Mouse (Mus musculus) G1E (cell line): ENCODE results near the gene Cdc27. TPM values are rescaled to one million over a fixed set of nuclear protein-coding genes. Genes with fewer than 3 reads are reported as not detected.

ENCODE experiments used
- ATAC-seq: 2 replicates; pipeline ENCODE4 v1.8.0; 2016; ENCODE audit warnings: mild to moderate bottlenecking; ENCODE audit not compliant: insufficient number of reproducible peaks, poor library complexity, low FRiP score, severe bottlenecking; ENCODE audit errors: extremely low read depth
- DNase-seq: peaks from one replicate; pipeline ENCODE4 v3.0.0; 2012; ENCODE audit warnings: low spot score
- H3K27me3 ChIP-seq: 2 replicates; pipeline ENCODE4 v1.6.1; 2012; ENCODE audit warnings: mild to moderate bottlenecking, low read length, inconsistent platforms; ENCODE audit not compliant: insufficient read depth
- H3K36me3 ChIP-seq: replicated peaks from 2 replicates; pipeline ENCODE3; 2012; ENCODE audit warnings: mild to moderate bottlenecking, inconsistent platforms
- H3K4me1 ChIP-seq: 2 replicates; pipeline ENCODE4 v1.6.1; 2012; ENCODE audit warnings: low read depth, low read length, inconsistent platforms, mixed read lengths; ENCODE audit not compliant: insufficient read depth
- H3K4me3 ChIP-seq: 2 replicates; pipeline ENCODE4 v1.5.1; 2012; ENCODE audit warnings: low read depth, mild to moderate bottlenecking, inconsistent platforms, low read length, moderate library complexity, mixed read lengths
- H3K9me3 ChIP-seq: replicated peaks from 2 replicates; pipeline ENCODE4 v1.6.1; 2012; ENCODE audit warnings: inconsistent platforms
- CTCF ChIP-seq: IDR thresholded peaks from 2 replicates; pipeline ENCODE4 v1.5.1; 2012; ENCODE audit warnings: low read depth, low read length, inconsistent platforms, mixed read lengths
- GATA1 ChIP-seq: IDR thresholded peaks from 2 replicates; pipeline ENCODE4 v1.6.1; 2012; ENCODE audit warnings: borderline replicate concordance, low read length, inconsistent platforms, mixed read lengths
- GATA2 ChIP-seq: IDR thresholded peaks from 2 replicates; pipeline ENCODE4 v1.6.1; 2012; ENCODE audit warnings: low read depth, low read length, inconsistent platforms, borderline replicate concordance
- POLR2AphosphoS5 ChIP-seq: IDR thresholded peaks from 2 replicates; pipeline ENCODE4 v1.6.1; 2012; ENCODE audit warnings: low read depth, low read length, inconsistent platforms; ENCODE audit not compliant: insufficient replicate concordance
- TAL1 ChIP-seq: conservative IDR thresholded peaks from 2 replicates; pipeline ENCODE4 v1.6.1; 2012; ENCODE audit warnings: low read depth, low read length, inconsistent platforms, mixed read lengths
- polyA plus RNA-seq: library from polyadenylated mRNA; stranded (reverse); fragments of >175 nt; gene quantifications from 2 replicates; pipeline ENCODE4 v1.2.3, GENCODE M21; 2012
- total RNA-seq, 2 experiments: library from RNA; stranded (forward) in 1 of 2; stranded (reverse) in 1 of 2; fragments of 200-1000 nt in 1 of 2; fragments of >200 nt in 1 of 2; fragmentation: Nextera tagmentation in 1 of 2; gene quantifications; 2 replicates each; pipeline ENCODE4 v1.2.3; 2014 to 2017

Cdc27 gene
- total RNA-seq (2014; fragmentation: Nextera tagmentation): 158 and 163 TPM in 2 replicates
- 53.6 and 61.8 TPM in 2 replicates for total RNA-seq (2017)
- polyA plus RNA-seq: 5.3 and 5.4 TPM in 2 replicates

DNA sequence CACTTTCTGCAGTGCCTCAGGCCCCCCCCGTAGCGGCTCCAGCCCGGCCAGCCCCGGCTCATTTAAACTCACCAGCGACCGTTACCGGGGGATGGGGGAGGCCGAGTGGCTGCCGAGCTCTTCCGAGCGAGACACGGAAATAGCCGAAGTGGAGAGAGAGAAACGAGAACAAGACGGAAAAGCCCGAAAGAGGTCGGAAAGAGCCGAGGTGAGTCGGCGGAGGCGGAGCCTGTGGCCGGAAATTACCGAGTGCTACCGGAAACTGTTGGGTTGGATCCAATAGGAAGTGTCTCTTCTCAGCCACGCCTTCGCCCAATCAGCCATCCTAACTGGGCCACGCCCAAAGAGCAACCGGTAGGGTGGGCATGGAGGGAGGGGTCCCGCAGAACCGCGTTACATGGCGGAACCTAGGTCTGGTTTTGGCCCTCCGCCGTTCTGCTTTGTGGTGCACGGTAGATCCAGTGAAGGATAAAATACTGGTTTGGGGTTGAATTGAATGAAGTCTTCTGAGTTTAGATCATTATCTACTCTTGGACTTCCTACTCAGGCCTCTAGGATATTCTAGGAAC lies at the start of gene Cdc27, which contains the start of gene Myl4:
Cdc27 (minus strand) TSS at position 215 of the 569 bp plus-strand sequence.
Myl4 (plus strand) TSS at position 258 of the 569 bp plus-strand sequence.
- Histone ChIP-seq H3K4me1 (peaks cover 26% of the 10 kb centered on the region), H3K4me3 (peak within 1 kb of the TSS; percentile 94), H3K27me3 (peaks cover 4% of the 10 kb centered on the region), H3K36me3 (peaks cover 18% of the 10 kb centered on the region), H3K9me3 (no peaks in the 10 kb centered on the region)
- TF ChIP-seq GATA2: no peak
- TF ChIP-seq TAL1: no peak
- TF ChIP-seq POLR2AphosphoS5: no peak
- no peak for TF ChIP-seq CTCF
- no peak for TF ChIP-seq GATA1
- DNase-seq (peak; percentile 85), ATAC-seq (peak; percentile 93)

DNA sequence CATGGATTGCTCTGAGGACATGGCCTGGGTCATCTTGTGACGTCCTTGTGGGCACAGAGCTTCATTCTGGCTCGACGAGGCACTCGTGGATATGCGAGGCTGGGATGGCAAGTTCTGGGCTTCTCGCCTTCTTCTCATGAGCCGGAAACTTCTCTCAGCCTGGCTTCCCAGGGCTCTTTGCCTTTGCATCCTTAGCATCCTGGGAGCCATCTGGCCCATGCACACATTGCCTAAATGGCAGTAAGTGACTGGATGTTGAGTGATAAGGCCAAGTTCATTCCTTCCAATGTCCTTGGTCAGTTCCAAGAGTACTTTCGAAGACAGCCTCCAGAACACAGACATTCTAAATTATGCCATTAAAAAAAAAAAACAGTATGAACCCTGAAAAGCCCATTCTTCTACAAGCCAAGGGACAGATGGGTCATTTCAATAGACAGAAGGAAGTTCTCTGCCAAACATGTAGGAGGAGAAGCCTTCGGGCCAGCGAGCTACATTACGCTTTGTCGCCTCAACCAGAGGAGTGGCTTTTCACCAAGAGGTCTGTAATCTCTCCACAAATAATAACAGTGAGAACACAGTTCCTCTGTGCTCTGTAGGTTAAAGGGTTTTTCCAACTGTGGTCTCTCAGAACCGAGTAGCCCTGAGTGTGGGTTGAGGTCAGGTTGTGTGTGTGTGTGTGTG lies 49.0 kb upstream of the Cdc27 start:
- DNase-seq: no peak

GRCm38 (mm10) chr11:104596365-104596764 lies 45.9 kb upstream of the Cdc27 start:
- Histone ChIP-seq H3K4me1 (peaks cover 22% of the 10 kb centered on the region), H3K9me3 (no peaks in the 10 kb centered on the region), H3K4me3 (no peak overlapping the region), H3K36me3 (no peaks in the 10 kb centered on the region), H3K27me3 (peaks cover 58% of the 10 kb centered on the region)
- ATAC-seq: no peak
- DNase-seq: no peak
- TF ChIP-seq GATA2 (no peak), TAL1 (no peak), GATA1 (no peak), POLR2AphosphoS5 (no peak), CTCF (no peak)

More for the DNA sequence above, 49.0 kb upstream of the Cdc27 start:
- H3K9me3 ChIP-seq: no peaks in the 10 kb centered on the region
- H3K4me1 ChIP-seq: peaks cover 16% of the 10 kb centered on the region
- TF ChIP-seq POLR2AphosphoS5 (no peak), TAL1 (no peak), CTCF (no peak), GATA1 (no peak), GATA2 (no peak)
- ATAC-seq: no peak
- no peaks in the 10 kb centered on the region for H3K36me3 ChIP-seq
- H3K4me3 ChIP-seq: no peak overlapping the region
- H3K27me3 ChIP-seq: peaks cover 58% of the 10 kb centered on the region

DNA sequence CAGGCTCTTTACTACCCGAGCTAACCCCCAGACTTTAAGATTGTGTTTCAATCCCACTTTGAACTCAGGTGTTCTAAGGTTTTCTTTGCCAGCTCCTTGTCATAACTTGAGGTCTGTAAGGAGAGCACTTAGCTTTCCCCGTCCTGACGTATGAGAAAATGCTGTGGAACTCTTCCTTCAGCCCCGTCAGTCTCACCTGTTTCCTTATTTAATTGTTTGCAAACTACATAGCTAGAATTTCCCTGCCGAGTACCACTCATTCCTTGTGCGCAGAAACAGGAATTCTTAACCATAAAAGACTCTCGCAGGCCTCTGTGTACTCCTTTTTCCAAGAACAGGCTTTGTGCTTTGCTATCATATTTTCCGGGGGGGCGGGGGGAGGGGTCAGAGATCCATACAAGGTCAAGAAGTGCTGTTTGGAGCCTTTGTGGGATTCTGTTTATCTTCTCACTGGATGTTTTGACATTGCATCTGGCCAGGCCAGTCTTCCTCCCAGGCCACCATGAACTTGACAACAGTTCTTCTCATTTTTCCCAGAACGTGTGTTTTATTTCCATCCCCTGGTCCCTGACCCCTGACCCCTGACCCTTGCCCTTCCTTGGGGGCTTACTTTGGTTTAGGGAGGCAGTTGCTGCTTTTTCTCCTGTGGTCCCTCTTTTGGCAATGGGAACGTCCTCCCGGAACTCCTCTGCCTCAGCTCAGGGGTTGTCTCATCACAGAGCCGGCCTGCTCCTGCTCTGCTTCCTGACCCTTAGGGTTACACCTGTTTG lies 41.8 kb upstream of the Cdc27 start:
- H3K36me3 ChIP-seq: no peaks in the 10 kb centered on the region
- peaks cover 41% of the 10 kb centered on the region for H3K27me3 ChIP-seq
- ATAC-seq (no peak), DNase-seq (no peak)
- H3K9me3 ChIP-seq: no peaks in the 10 kb centered on the region
- H3K4me3 ChIP-seq: no peak overlapping the region
- TF ChIP-seq POLR2AphosphoS5: no peak
- TF ChIP-seq GATA2: no peak
- TF ChIP-seq CTCF: no peak
- no peak for TF ChIP-seq GATA1
- TF ChIP-seq TAL1: no peak
- peaks cover 36% of the 10 kb centered on the region for H3K4me1 ChIP-seq

DNA sequence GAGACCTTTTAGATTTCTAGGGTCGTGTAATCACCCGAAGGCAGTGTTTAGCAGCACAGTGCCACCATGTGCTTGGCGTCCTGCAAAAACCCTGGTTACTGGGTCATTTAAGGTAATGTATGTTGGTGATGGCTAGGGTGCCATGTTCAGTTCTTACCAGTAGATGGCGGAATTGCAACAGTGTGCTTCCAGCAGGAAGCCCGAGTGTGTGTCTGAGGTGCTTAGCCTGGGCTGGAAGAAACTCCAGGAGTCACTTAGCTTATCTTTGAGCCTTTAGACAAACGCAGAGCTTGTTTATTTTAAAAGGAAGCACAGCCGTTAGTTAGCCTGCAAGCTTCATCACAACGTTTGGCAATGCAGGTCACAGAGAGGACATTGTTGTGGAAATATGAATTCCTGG lies 39.7 kb upstream of the Cdc27 start:
- TF ChIP-seq POLR2AphosphoS5: no peak
- TF ChIP-seq CTCF: peak; percentile 98
- DNase-seq: peak; percentile 58
- Histone ChIP-seq H3K9me3 (no peaks in the 10 kb centered on the region), H3K27me3 (peaks cover 38% of the 10 kb centered on the region), H3K4me1 (peaks cover 26% of the 10 kb centered on the region), H3K36me3 (no peaks in the 10 kb centered on the region), H3K4me3 (no peak overlapping the region)
- ATAC-seq: peak; percentile 62

DNA sequence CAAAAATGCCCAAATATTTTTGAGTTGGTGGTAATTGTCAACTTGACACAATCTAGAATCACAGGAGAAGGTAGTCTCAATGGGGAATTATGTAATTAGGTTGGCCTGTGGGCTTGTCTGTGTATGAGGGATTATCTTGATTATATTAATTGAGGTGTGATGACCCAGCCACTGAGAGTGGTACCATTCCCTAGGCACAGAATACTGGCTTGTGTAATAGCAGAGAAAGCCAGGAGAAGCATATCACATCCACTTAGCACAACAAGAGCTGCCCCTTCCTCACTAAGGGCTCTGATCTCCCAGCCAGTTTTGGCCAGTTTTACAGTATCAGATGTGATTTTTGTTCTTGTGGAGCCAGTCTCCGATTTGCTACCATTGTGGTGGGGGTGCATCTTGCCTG lies 39.1 kb upstream of the Cdc27 start:
- H3K4me3 ChIP-seq: no peak overlapping the region
- TF ChIP-seq TAL1: no peak
- no peak for TF ChIP-seq GATA2
- TF ChIP-seq GATA1: no peak
- no peak for TF ChIP-seq POLR2AphosphoS5
- no peak for TF ChIP-seq CTCF
- DNase-seq (no peak), ATAC-seq (no peak)
- H3K36me3 ChIP-seq: no peaks in the 10 kb centered on the region
- H3K9me3 ChIP-seq: no peaks in the 10 kb centered on the region
- H3K4me1 ChIP-seq: peaks cover 26% of the 10 kb centered on the region
- H3K27me3 ChIP-seq: peaks cover 37% of the 10 kb centered on the region
